30 mouse cellular contexts compared by ENCODE assay signal in genomic region chr3:59947294-59947950, GRCm38 (mm10). TPM values are rescaled to one million over a fixed set of nuclear protein-coding genes. Genes with fewer than 3 reads are reported as not detected.
DNase-seq lines count a peak whose midpoint lies in the region; ATAC-seq and TF ChIP-seq lines count a peak whose summit lies in the region.
"Had no signal": no experiment of that assay in that cellular context is flagged by ENCODE, and none has a peak within 500 bp of the region (broad histone marks: within the 10 kb centered on the region; RNA-seq: fewer than 3 reads in every experiment).

No protein-coding gene starts in this region.

- H3K4me2 ChIP-seq in hindbrain, postnatal 0 days (ENCODE audit: low read depth, low read length) = no peak overlapping the region
- no peak overlapping the region for H3K4me2 ChIP-seq in hindbrain, embryonic 11.5 days (replicated peaks; ENCODE audit: low read depth, low read length)
- no peak overlapping the region for H3K4me2 ChIP-seq in neural tube, embryonic 12.5 days (replicated peaks)
- H3K4me2 ChIP-seq: heart, embryonic 11.5 days; hindbrain, embryonic 12.5 days; intestine, embryonic 15.5 days; limb, embryonic 15.5 days; liver, embryonic 15.5 days; lung, embryonic 15.5 days; neural tube, embryonic 13.5 days; stomach, embryonic 15.5 days had no signal

- H3K9me3 ChIP-seq in hindbrain, postnatal 0 days (ENCODE audit: low read length) = no peaks in the 10 kb centered on the region
- H3K9me3 ChIP-seq in hindbrain, embryonic 11.5 days (ENCODE audit: control insufficient read depth, low read length) = no peaks in the 10 kb centered on the region
- H3K9me3 ChIP-seq in neural tube, embryonic 12.5 days = no peaks in the 10 kb centered on the region
- H3K9me3 ChIP-seq: hindbrain, embryonic 12.5 days; intestine, embryonic 15.5 days; limb, embryonic 15.5 days; liver, embryonic 15.5 days; lung, embryonic 15.5 days; megakaryocyte, embryonic 14.5 days; neural tube, embryonic 13.5 days; stomach, embryonic 15.5 days had no signal

- H3K4me3 ChIP-seq in hindbrain, postnatal 0 days (ENCODE audit: low read length) = no peak overlapping the region
- H3K4me3 ChIP-seq in hindbrain, embryonic 11.5 days (ENCODE audit: low read depth, low read length) = no peak overlapping the region
- no peak overlapping the region for H3K4me3 ChIP-seq in neural tube, embryonic 12.5 days
- H3K4me3 ChIP-seq: hindbrain, embryonic 12.5 days; intestine, embryonic 15.5 days; limb, embryonic 15.5 days; liver, embryonic 15.5 days; lung, embryonic 15.5 days; megakaryocyte, embryonic 14.5 days; neural tube, embryonic 13.5 days; stomach, embryonic 15.5 days had no signal

- intact Hi-C loops in heart, postnatal 36 days (cut with DNase I) = no loop called here

- H3K27me3 ChIP-seq in hindbrain, postnatal 0 days (ENCODE audit: insufficient read depth, low read length) = no peaks in the 10 kb centered on the region
- no peaks in the 10 kb centered on the region for H3K27me3 ChIP-seq in hindbrain, embryonic 11.5 days (ENCODE audit: control insufficient read depth, insufficient read depth, low read length)
- H3K27me3 ChIP-seq in neural tube, embryonic 12.5 days (replicated peaks) = no peaks in the 10 kb centered on the region
- H3K27me3 ChIP-seq: hindbrain, embryonic 12.5 days; intestine, embryonic 15.5 days; limb, embryonic 15.5 days; liver, embryonic 15.5 days; lung, embryonic 15.5 days; megakaryocyte, embryonic 14.5 days; neural tube, embryonic 13.5 days; stomach, embryonic 15.5 days had no signal

- DNase-seq in hindbrain, postnatal 0 days (ENCODE audit: low spot score) = peak; percentile 23
- DNase-seq in hindbrain, embryonic 11.5 days (ENCODE audit: low spot score) = no peak
- DNase-seq in neural tube, embryonic 10.5 days (ENCODE audit: extremely low spot score, low spot score) = no peak
- peak; percentile 81 to 91 for DNase-seq in cerebellum, postnatal 10 days
- DNase-seq in layer of hippocampus, adult 9-11 months = no peak
- no peak for DNase-seq in heart, postnatal 36 days
- DNase-seq: adrenal gland, postnatal 25 days; gastrocnemius, postnatal 14 days; heart, adult 11 months; kidney, adult 9 months; kidney, postnatal 14 days; lung, postnatal 36 days; right cerebral cortex, postnatal 4 days; thymus, postnatal 25 days had no signal

- H3K9ac ChIP-seq in hindbrain, postnatal 0 days (replicated peaks; ENCODE audit: low read length) = no peak overlapping the region
- no peak overlapping the region for H3K9ac ChIP-seq in hindbrain, embryonic 11.5 days (ENCODE audit: low read depth, low read length)
- no peak overlapping the region for H3K9ac ChIP-seq in neural tube, embryonic 12.5 days
- H3K9ac ChIP-seq: hindbrain, embryonic 12.5 days; intestine, embryonic 15.5 days; limb, embryonic 15.5 days; liver, embryonic 15.5 days; lung, embryonic 15.5 days; neural tube, embryonic 13.5 days; stomach, embryonic 15.5 days had no signal

- H3K4me1 ChIP-seq in hindbrain, postnatal 0 days (ENCODE audit: insufficient read depth, low read length) = no peaks in the 10 kb centered on the region
- H3K4me1 ChIP-seq in hindbrain, embryonic 11.5 days (replicated peaks; ENCODE audit: control insufficient read depth, insufficient read depth, low read length) = no peaks in the 10 kb centered on the region
- H3K4me1 ChIP-seq in neural tube, embryonic 12.5 days = no peaks in the 10 kb centered on the region
- H3K4me1 ChIP-seq: hindbrain, embryonic 12.5 days; intestine, embryonic 15.5 days; limb, embryonic 15.5 days; liver, embryonic 15.5 days; lung, embryonic 15.5 days; megakaryocyte, embryonic 14.5 days; neural tube, embryonic 13.5 days; stomach, embryonic 15.5 days had no signal

- no peak for TF ChIP-seq CTCF in hindbrain, postnatal 0 days (IDR thresholded peaks at IDR 0.05; ENCODE audit: low read depth)

- peak; percentile 72 for ATAC-seq in hindbrain, postnatal 0 days
- no peak for ATAC-seq in hindbrain, embryonic 11.5 days (ENCODE audit: low FRiP score)
- ATAC-seq in neural tube, embryonic 12.5 days (ENCODE audit: low FRiP score, low read depth) = 0 out of 2 replicates have a peak, but pooled peaks have one; percentile 17
- ATAC-seq: forebrain, embryonic 14.5 days; intestine, embryonic 15.5 days had no signal

- no peaks in the 10 kb centered on the region for H3K36me3 ChIP-seq in hindbrain, postnatal 0 days (ENCODE audit: insufficient read depth, low read length)
- no peaks in the 10 kb centered on the region for H3K36me3 ChIP-seq in hindbrain, embryonic 11.5 days (ENCODE audit: control insufficient read depth, insufficient read depth, low read length)
- no peaks in the 10 kb centered on the region for H3K36me3 ChIP-seq in neural tube, embryonic 12.5 days
- H3K36me3 ChIP-seq: hindbrain, embryonic 12.5 days; intestine, embryonic 15.5 days; limb, embryonic 15.5 days; liver, embryonic 15.5 days; lung, embryonic 15.5 days; neural tube, embryonic 13.5 days; stomach, embryonic 15.5 days had no signal

- 79% methylated on average over 10 of the region's 10 CpGs for WGBS in hindbrain, postnatal 0 days
- WGBS in hindbrain, embryonic 11.5 days = 87% methylated on average over 10 of the region's 10 CpGs
- WGBS in neural tube, embryonic 12.5 days = 91% methylated on average over 10 of the region's 10 CpGs

- no peak overlapping the region for H3K27ac ChIP-seq in hindbrain, postnatal 0 days
- no peak overlapping the region for H3K27ac ChIP-seq in hindbrain, embryonic 11.5 days (ENCODE audit: low read depth, low read length)
- no peak overlapping the region for H3K27ac ChIP-seq in neural tube, embryonic 12.5 days
- H3K27ac ChIP-seq: hindbrain, embryonic 12.5 days; intestine, embryonic 15.5 days; limb, embryonic 15.5 days; liver, embryonic 15.5 days; lung, embryonic 15.5 days; neural tube, embryonic 13.5 days; stomach, embryonic 15.5 days had no signal

RNA-seq across cellular contexts. Expression of gene C130079G13Rik, which starts 22.4 kb away (rescaled TPM):
- not detected in 2 replicates for total RNA-seq in hindbrain, postnatal 0 days (2014; rRNA removed)
- polyA plus RNA-seq in hindbrain, postnatal 0 days (2015; fragmentation: Nextera tagmentation; extraction: Ambion mirVana) = not detected in 2 replicates
- polyA plus RNA-seq in hindbrain, embryonic 11.5 days (2014; fragmentation: Nextera tagmentation; extraction: Ambion mirVana) = not detected in 2 replicates
- polyA plus RNA-seq in neural tube, embryonic 12.5 days (2016; fragmentation: Nextera tagmentation; extraction: Ambion mirVana) = not detected in 2 replicates
- not detected for total RNA-seq in heart, postnatal 36 days (2021)
- total RNA-seq: adrenal gland, postnatal 25 days; ES-E14; gastrocnemius, postnatal 14 days; layer of hippocampus, adult 18-20 months; left cerebral cortex, adult 18-20 months; left cerebral cortex, postnatal 36 days had no signal
- polyA plus RNA-seq: forebrain, embryonic 14.5 days; heart, embryonic 11.5 days; heart, postnatal 0 days; hindbrain, embryonic 12.5 days; intestine, embryonic 15.5 days; liver, embryonic 15.5 days; lung, embryonic 15.5 days; neural tube, embryonic 13.5 days; stomach, embryonic 15.5 days had no signal

RNA-seq across cellular contexts. Expression of gene Aadacl2, which starts 59.1 kb away (rescaled TPM):
- not detected in 2 replicates for total RNA-seq in hindbrain, postnatal 0 days (2014; rRNA removed)
- polyA plus RNA-seq in hindbrain, postnatal 0 days (2015; fragmentation: Nextera tagmentation; extraction: Ambion mirVana) = not detected in 2 replicates
- not detected in 2 replicates for polyA plus RNA-seq in hindbrain, embryonic 11.5 days (2014; fragmentation: Nextera tagmentation; extraction: Ambion mirVana)
- not detected in 2 replicates for polyA plus RNA-seq in neural tube, embryonic 12.5 days (2016; fragmentation: Nextera tagmentation; extraction: Ambion mirVana)
- not detected for total RNA-seq in heart, postnatal 36 days (2021)
- total RNA-seq: adrenal gland, postnatal 25 days; ES-E14; gastrocnemius, postnatal 14 days; layer of hippocampus, adult 18-20 months; left cerebral cortex, adult 18-20 months; left cerebral cortex, postnatal 36 days had no signal
- polyA plus RNA-seq: forebrain, embryonic 14.5 days; heart, embryonic 11.5 days; heart, postnatal 0 days; hindbrain, embryonic 12.5 days; intestine, embryonic 15.5 days; liver, embryonic 15.5 days; lung, embryonic 15.5 days; neural tube, embryonic 13.5 days had no signal

Comparison
In these comparisons a context has a peak if more than half of its experiments do, and no peak if none do; other contexts are left out.
1. DNase-seq: peak in hindbrain, postnatal 0 days (single experiment) and cerebellum, postnatal 10 days (2 of 2); none in hindbrain, embryonic 11.5 days (single experiment), neural tube, embryonic 10.5 days (single experiment), layer of hippocampus, adult 9-11 months (single experiment) and heart, postnatal 36 days (0 of 2).